Mouse (Mus musculus): Measurements from ENCODE around the gene Ptprk.

Gene Ptprk

GRCm38 (mm10) chr10:28304292-28304875 is 229.8 kb downstream of the Ptprk start:
- DNase-seq: no peak

DNA sequence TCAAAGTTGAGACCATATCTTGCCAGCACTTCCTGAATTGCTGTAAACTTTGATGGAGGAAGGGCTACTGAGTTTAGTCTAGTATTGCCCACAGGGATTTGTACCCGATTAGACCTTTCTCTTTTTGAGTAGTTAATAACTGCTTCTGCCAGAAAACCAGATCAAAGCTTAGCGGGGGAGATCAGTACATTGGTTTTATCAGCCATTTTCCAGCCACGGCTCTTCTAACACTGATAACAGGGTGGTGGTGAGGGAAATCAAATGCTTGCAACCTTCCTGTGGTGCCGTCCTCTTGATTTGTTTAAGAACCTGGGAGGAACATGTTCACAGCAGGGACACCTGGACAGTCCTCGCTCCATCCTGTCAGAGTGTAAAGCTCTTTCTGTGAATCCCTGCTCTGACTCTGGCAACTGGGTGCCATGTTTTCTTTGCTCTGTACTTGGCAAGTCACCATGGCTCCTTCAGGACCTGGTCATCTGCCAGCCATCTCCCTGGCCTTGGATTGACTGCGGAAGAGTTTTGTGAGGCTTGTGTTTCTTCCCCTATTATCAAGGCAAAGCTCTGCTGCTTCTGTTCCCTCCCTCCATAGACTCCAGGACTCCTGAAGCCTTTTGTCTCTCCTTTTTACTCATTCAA is 231.9 kb downstream of the Ptprk start:
- DNase-seq: no peak

DNA sequence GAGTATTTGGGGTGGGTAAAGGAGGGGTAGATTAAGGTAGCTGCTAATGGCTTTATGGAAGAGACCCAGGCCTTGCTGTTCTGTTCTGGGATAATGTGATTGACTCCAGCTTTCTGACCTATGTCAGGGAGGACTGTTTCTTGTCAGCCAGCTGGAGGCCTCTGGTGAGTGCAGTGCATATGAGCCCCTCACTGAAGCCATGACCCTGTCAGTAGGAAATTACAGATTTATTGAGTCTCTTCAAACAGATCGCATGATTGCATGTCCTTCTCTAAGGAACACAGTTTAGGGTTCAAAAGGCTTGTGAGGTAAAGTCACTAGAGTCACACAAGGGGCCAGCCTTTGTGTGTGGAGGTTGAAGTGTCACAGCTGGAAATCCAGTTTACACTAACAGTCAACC is 236.7 kb downstream of the Ptprk start:
- DNase-seq: no peak

DNA sequence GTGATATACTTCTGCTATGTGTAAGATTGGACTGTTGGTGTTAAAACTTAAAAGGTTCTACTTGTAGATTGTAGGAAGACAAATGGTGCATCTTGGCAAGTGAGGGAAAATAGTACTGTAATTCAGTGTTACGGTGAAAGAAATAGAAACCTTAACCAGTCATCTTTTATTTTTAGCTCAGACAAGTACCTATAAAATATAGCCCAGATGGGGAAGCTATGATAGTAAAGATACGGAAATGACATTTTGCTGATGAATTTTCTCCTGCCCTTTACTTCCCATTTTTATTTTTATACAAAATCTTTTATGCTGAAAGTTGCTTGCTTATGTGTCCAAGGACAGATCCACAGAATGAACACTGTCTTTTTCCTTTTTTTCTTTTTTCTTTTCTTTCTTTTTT is 248.4 kb downstream of the Ptprk start:
- no peak for DNase-seq

DNA sequence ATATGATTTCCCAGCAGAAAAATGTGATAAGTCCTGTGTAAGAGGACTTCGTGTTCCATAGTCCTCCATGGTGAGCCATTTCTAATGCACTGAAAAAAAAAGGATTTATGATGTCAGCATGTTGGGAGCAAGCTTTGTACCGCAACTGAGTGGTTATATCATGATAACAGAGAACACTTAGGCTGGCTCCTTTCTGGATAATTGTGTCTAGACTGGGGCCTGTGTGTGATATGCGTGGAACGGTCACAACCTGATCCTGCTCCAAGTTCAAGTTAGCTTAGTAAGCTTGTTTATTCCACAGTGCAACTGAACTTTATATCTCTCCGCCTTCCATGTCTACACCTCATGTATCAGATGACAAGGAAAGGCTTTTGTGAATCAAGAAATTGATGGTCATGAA is 260.6 kb downstream of the Ptprk start:
- no peak for DNase-seq

DNA sequence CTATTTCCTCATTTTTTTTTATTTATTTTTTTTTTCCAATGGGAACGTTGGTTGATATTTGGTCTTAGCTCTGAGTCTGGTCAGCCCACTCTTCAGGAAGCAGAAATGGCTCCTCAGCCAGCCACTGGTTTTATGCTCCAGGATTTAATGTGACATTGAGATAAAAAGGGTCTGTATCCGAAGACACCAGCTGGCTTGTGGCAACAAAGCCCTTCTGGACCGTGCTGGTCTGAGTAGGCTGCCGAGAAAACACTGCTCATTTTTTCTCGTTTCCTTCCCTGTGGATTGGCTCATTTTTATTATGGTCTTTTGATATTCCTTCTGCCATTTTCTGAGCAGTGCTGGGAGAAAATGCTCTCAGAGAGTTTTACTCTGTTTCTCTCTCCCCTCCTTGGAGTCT is 263.9 kb downstream of the Ptprk start:
- no peak for DNase-seq

DNA sequence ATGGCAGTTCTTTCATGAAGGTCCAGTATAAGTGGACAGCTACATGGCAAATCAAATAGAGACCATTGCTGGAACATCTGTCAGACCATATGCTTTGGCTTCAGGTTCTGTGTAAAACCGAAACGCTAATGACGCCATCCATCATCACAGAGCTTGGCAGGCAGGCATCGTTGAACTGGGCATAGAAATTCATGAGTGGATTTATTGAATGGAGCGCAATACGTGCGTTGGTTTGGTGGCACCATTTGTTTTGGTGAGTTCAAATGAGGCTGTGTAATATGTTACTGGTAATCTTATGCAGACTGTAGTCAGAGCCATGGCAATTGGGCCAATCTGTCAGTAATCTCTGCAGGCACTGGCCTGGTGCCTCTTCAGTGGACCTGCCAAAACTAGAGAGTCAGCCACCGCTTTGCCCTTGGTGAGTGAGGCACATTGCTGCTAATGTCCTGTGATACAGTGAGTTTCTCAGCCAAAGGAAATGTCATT is 270.6 kb downstream of the Ptprk start:
- no peak for DNase-seq

GRCm38 (mm10) chr10:28365291-28365690 is 290.7 kb downstream of the Ptprk start:
- DNase-seq: no peak

DNA sequence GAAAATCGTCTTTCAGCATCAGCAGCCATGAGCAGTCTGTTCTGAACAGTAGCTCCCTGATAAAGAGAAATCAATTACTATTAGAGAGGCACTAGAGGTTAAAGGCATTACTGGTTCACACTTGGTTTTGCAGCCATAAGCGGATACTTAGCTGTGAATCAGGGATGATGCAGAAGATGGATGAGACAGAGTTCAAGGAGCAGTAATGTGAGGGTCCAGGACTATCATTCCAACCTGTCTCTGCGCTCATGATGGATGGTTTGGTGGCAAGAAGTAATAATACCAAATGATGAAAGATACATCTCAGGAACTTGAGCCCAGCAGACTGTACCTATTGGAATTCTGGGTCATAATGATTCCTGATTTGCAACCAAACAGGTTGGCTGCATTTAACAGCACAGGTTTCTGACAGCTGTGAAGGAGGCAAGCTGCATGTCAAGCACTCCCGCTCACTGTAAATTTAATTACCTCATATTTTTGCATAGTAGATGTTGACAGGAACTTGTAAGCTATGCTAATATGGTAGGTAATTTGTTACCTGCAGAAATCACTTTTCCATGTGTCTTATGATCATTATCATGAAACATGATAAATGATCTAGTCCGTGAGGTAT is 291.6 kb downstream of the Ptprk start:
- DNase-seq: no peak

GRCm38 (mm10) chr10:28369808-28370207 is 295.2 kb downstream of the Ptprk start:
- no peak for DNase-seq

DNA sequence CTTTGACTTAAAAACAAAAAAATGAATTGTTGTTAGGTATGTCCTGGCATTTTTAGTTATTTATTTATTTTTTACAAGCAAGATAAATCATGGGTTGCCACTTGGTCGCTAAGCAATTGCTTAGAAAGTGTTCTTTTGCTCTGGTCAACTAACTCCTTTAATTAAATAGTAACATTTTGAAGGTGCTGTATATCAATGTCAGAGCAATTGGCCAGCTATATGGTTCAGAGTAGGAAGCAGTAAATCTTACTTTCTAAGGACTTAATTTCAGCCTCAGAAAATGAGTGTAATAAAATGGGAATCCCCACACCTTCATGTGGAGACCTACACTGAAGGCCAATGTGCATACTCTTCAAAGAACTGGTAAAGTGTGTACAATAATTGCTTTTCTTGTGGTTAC is 300.3 kb downstream of the Ptprk start:
- DNase-seq: no peak

DNA sequence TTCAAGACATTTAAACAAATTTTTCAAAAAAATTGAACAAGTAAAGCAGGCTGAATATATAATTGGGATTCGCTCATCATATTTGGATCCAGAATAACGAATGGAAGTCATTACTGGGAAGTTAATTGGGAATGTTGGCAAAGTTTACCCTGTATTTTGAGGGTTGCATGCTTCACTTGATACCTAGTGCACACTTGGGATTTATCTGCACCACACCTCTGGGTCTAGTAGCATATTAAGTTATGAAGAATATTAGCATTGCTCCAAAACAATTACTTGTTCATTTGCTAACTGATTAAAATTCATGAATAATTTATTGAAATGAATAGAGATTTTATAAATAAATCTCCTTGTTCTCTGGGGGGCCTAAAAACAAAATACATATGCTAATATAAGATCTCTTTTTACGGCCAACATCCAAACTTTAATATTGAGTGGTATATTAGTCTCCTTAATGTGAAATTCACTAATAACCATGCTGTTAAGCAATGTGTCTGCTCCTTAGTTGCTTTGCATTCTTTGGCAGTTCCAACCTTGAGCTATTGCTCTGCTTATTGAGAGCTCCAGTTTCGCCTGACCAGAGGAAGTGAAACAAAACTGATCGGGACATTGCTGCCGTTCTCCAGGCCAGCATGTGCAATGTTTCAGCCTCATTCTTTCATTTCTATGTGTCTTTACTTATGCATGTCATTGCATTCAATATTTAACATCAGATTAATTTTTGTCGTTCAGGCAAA is 305.3 kb downstream of the Ptprk start:
- DNase-seq: no peak

GRCm38 (mm10) chr10:28387563-28388222 is 313.1 kb downstream of the Ptprk start:
- no peak for DNase-seq

DNA sequence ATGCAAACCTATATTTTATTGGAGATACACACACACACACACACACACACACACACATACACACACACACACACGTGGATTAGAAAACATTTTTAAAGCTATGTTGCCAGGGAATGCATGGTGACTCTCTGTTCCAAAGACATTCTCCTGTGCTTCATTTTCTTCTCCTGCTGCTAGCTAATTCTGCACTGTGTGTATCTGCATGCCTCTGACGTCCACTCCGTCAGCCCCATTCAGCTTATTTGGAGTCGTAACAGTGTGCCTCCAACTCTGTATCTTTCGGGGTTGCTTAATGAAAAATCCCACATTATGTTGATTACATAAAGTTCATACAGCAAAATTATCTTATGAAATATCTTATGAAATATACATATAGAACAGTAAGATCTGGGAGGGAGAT is 316.5 kb downstream of the Ptprk start:
- DNase-seq: no peak

DNA sequence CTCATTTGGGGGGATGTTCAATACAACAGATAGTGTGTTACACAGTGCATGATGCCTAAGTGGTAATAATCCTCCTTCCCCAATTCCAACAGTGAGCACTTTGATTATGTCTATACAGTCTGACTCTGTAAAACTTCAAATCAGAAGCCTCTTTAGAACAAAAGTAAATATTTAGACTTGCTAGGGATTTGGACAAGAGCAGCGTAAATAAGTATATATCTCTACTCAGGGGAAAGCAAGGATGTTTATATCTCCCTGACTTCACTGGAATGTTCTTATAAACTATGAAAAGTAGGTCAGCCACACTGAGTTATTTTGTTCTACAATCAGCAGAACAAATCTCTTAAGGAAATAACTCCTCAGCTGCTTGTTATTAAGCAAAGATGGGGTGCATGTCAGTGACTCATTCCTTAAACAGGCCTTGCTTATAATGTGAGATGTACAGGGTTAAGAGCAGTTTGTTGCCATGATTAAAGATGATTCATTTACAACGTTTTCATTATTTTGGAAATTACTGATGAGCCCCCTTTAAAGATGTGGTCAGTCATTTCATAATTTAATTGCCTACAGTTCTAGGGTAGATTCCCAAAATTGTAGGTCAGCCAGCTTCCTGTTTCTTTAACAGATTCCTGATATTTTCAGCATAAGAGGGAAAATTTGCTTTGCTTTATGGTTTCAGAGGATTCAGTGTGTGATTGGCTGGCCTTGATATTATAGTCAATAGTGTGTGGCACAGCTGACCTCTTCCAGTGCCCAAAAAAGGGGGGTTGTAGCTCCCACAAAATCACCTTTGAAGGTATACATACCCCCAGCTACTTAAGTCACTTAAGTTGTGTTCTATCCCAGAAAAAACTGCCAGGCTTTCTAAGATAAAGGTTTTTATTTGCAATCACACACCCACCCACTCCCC is 321.2 kb downstream of the Ptprk start:
- no peak for DNase-seq

- DNase-seq: no peak
Measured at GRCm38 (mm10) chr10:28396520-28396915, 321.9 kb downstream of the Ptprk start.

DNA sequence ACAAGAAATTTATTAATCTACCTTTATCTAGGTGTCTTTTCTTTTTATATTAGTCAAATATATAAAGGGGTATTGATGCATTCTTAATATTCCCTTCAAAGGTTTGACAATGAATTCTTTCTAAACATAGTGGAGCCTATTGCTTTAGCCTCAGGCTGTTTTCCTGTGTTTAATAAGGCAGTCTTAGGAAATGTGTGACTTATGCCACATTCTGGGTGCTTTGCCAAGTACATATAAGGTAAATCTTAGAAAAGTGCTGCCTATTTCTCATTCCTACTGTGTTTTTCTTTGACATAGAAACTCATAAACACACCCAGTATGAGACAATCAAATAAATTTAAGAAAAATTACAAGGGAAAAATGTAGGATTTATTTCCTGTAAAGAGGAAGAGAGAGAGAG is 327.2 kb downstream of the Ptprk start:
- no peak for DNase-seq

- no peak for DNase-seq
Measured at GRCm38 (mm10) chr10:28408980-28409379, 334.4 kb downstream of the Ptprk start.

- DNase-seq: no peak
Measured at GRCm38 (mm10) chr10:28414823-28415222, 340.2 kb downstream of the Ptprk start.

DNA sequence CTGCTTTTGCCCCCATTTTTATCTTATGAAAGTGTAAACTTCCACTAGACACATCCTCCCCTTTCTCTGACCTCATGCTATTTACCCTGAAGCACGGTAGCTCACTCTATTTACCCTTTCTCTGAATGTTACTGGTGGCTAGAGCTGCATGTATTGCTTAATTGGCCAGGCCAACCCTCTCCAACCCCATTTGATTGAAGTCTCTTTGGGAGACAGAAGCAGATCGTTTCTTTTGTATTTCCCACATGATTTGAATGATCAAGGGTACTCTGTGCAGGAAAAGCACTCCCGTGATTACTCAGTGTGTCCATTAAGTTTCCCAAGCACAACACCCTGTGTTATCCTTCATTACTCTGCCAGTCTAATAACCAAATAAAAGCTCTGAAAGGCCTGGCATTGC is 348.0 kb downstream of the Ptprk start:
- no peak for DNase-seq

GRCm38 (mm10) chr10:28425371-28425770 is 350.8 kb downstream of the Ptprk start:
- DNase-seq: no peak

DNA sequence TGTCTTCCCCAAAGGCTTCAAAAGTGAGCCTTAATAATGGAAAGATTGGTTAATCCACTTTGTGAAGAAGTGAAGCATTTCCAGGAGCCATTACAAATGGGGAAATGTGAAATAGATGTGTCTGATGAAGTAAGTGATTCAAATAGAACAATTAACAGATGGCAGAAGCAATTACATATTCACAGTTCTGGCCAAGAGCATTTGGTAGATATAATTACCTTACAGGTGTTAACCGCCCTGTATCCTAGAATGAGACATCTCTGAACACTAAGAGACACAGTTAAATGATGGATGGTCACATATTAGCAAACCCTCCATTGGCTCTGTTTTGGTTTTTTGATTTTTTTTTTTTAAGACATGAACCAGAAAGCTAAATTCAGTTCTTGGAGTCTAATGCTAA is 361.5 kb downstream of the Ptprk start:
- DNase-seq: no peak
